Mouse (Mus musculus): ENCODE measurements around the gene Arid4a. TPM values are rescaled to one million over a fixed set of nuclear protein-coding genes. Genes with fewer than 3 reads are reported as not detected.

Arid4a gene
- polyA plus RNA-seq, 1 experiment from 2014 or later = 22.4 TPM

DNA sequence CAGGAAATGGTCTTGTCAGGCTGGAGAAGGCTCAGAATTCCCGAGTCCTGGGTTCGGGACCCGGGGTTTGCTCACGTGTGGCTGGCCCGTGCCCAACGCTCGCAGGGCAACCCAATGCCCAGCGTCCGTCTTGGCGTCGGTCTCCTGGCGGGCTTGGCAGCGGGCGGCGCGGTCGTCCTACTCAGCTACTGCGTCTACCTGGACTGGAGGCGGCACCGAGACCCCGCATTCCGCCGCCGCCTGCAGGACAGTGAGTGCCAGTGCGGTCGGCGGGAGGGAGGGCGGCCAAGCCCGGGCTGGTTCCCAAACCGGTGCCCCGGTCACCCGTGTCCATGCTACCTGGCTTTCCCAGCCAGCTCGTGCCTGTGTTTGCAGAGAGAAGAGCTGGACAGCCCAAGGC lies 95.5 kb downstream of the Arid4a start, which contains the start of gene Tomm20l:
Gene Tomm20l (plus strand): TSS at position 98 of the 400 bp plus-strand sequence.
- peak within 1 kb of the TSS; percentile 28; the same call in 1 of the 2 replicates for H3K9ac ChIP-seq (ENCODE audit: low read length)
- peak; percentile 66 for DNase-seq (ENCODE audit: low spot score)
- peak; percentile 56; the same call in 1 of the 2 replicates for ATAC-seq (ENCODE audit: low FRiP score, low TSS enrichment)

DNA sequence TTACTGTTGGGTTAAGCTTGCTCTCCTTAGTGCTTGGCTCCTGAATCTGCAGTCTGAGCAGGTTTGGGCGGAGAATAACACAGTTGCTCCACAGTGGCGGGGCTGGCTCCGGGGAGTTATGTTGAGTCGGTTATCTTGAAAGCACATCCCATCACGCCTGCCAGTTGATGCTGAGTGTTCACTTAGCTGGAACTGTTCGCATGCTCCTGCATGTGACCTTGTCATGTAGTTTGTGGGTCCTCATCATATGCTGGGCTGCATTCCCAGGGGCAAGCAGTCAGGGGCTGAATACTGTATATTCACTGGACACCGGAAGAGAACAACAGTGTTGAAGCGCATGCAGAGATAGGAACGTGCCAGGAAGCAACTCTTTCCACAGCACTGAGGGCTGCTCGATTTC lies 97.3 kb downstream of the Arid4a start:
- Histone ChIP-seq H3K4me1 (replicated peaks; ENCODE audit: control insufficient read depth, insufficient read depth) (0 out of 2 replicates have a peak, but pooled peaks cover 3% of the 10 kb centered on the region), H3K9me3 (ENCODE audit: control insufficient read depth, low read length) (no peaks in the 10 kb centered on the region), H3K27me3 (ENCODE audit: control insufficient read depth, insufficient read depth, low read length) (no peaks in the 10 kb centered on the region), H3K4me2 (replicated peaks; ENCODE audit: low read depth) (no peak overlapping the region), H3K27ac (replicated peaks) (no peak overlapping the region), H3K36me3 (ENCODE audit: control insufficient read depth, insufficient read depth, low read length) (no peaks in the 10 kb centered on the region), H3K4me3 (ENCODE audit: low read depth, low read length) (no peak overlapping the region), H3K9ac (ENCODE audit: low read length) (no peak overlapping the region)
- TF ChIP-seq CTCF (IDR thresholded peaks at IDR 0.05; ENCODE audit: low read depth) = no peak
- TF ChIP-seq EP300 (optimal IDR thresholded peaks at IDR 0.05) = no peak
- 72% methylated on average over 10 of the region's 10 CpGs for WGBS
- no peak for DNase-seq (ENCODE audit: low spot score)
- ATAC-seq (ENCODE audit: low FRiP score, low TSS enrichment) = no peak

More for the DNA sequence above, 95.5 kb downstream of the Arid4a start, which contains the start of gene Tomm20l:
- no peak within 1 kb of the TSS for H3K27ac ChIP-seq (replicated peaks)
- 8% methylated on average over 28 of the region's 33 CpGs for WGBS
- peak within 1 kb of the TSS; percentile 52 for H3K4me2 ChIP-seq (replicated peaks; ENCODE audit: low read depth)
- H3K27me3 ChIP-seq (ENCODE audit: control insufficient read depth, insufficient read depth, low read length) = no peaks in the 10 kb centered on the region
- no peaks in the 10 kb centered on the region for H3K9me3 ChIP-seq (ENCODE audit: control insufficient read depth, low read length)
- H3K36me3 ChIP-seq (ENCODE audit: control insufficient read depth, insufficient read depth, low read length) = no peaks in the 10 kb centered on the region
- TF ChIP-seq CTCF (IDR thresholded peaks at IDR 0.05; ENCODE audit: low read depth) (peak; percentile 62), EP300 (optimal IDR thresholded peaks at IDR 0.05) (no peak)
- 0 out of 2 replicates have a peak, but pooled peaks cover 3% of the 10 kb centered on the region for H3K4me1 ChIP-seq (replicated peaks; ENCODE audit: control insufficient read depth, insufficient read depth)
- H3K4me3 ChIP-seq (ENCODE audit: low read depth, low read length) = peak within 1 kb of the TSS; percentile 23

DNA sequence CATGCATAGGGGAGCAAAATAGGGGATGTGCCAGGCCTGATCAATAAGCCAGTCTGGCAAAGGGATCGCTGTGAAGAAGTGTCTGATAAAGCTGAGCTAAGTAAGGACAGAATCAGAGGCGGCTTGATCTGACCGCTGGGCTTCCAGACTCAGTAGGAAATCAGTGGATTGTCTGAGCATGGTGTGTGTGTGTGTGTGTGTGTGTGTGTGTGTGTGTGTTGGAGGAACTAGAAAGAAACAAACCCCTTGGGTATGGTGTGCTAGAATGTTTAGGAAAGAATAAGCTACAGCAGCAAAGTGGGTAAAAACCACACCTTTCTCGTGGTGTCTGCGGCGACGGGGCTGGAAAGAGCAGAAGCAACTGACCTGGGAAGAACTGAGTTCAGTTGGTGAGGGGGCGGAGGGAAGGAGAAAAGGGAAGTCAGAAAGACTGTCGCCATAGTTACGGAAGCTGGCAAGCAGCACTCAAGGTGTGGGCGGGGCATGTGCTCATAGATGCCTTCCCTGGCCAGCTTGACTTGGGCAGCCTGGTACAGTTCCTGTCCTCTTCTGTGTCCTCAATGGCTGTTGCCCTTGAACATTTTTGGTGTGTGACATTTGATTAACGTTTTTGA lies 98.0 kb downstream of the Arid4a start:
- no peak for TF ChIP-seq EP300 (optimal IDR thresholded peaks at IDR 0.05)
- no peak for TF ChIP-seq CTCF (IDR thresholded peaks at IDR 0.05; ENCODE audit: low read depth)
- Histone ChIP-seq H3K4me1 (replicated peaks; ENCODE audit: control insufficient read depth, insufficient read depth) (0 out of 2 replicates have a peak, but pooled peaks cover 3% of the 10 kb centered on the region), H3K36me3 (ENCODE audit: control insufficient read depth, insufficient read depth, low read length) (no peaks in the 10 kb centered on the region), H3K27me3 (ENCODE audit: control insufficient read depth, insufficient read depth, low read length) (no peaks in the 10 kb centered on the region), H3K4me3 (ENCODE audit: low read depth, low read length) (no peak overlapping the region), H3K27ac (replicated peaks) (no peak overlapping the region), H3K9ac (ENCODE audit: low read length) (no peak overlapping the region), H3K4me2 (replicated peaks; ENCODE audit: low read depth) (no peak overlapping the region), H3K9me3 (ENCODE audit: control insufficient read depth, low read length) (no peaks in the 10 kb centered on the region)
- WGBS = 28% methylated on average over 12 of the region's 12 CpGs
- peak; percentile 49 for DNase-seq (ENCODE audit: low spot score)
- ATAC-seq (ENCODE audit: low FRiP score, low TSS enrichment) = no peak

- H3K9me3 ChIP-seq (ENCODE audit: control insufficient read depth, low read length) = no peaks in the 10 kb centered on the region
- WGBS = 81% methylated on average over 5 of the region's 5 CpGs
- no peaks in the 10 kb centered on the region for H3K36me3 ChIP-seq (ENCODE audit: control insufficient read depth, insufficient read depth, low read length)
- DNase-seq (ENCODE audit: low spot score) (no peak), ATAC-seq (ENCODE audit: low FRiP score, low TSS enrichment) (no peak)
- H3K9ac ChIP-seq (ENCODE audit: low read length) = no peak overlapping the region
- no peak overlapping the region for H3K27ac ChIP-seq (replicated peaks)
- H3K4me1 ChIP-seq (replicated peaks; ENCODE audit: control insufficient read depth, insufficient read depth) = no peaks in the 10 kb centered on the region
- no peak overlapping the region for H3K4me3 ChIP-seq (ENCODE audit: low read depth, low read length)
- H3K27me3 ChIP-seq (ENCODE audit: control insufficient read depth, insufficient read depth, low read length) = no peaks in the 10 kb centered on the region
- TF ChIP-seq CTCF (IDR thresholded peaks at IDR 0.05; ENCODE audit: low read depth) (no peak), EP300 (optimal IDR thresholded peaks at IDR 0.05) (no peak)
- no peak overlapping the region for H3K4me2 ChIP-seq (replicated peaks; ENCODE audit: low read depth)
Measured at GRCm38 (mm10) chr12:71116411-71116810, 100.6 kb downstream of the Arid4a start.

DNA sequence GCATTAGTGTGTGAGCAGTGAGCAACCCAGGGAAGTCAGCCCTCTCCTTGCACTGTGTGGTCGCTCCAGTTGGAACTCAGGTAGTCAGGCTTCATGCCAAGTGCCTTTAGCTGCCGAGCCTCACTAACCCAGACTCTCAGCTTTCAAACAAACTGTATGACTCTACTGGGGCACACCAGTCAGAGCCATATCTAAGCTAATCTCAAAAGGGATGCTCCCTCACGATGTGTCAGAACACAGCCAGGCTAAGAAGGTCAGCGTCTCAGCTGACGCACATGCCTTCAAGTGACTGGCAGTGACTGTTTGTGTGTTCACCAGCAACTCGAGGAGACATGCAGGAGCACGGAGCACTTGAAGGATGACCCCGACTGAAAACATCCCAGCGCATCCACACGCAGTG lies 106.9 kb downstream of the Arid4a start:
- H3K9ac ChIP-seq (ENCODE audit: low read length) = no peak overlapping the region
- WGBS = 82% methylated on average over 10 of the region's 10 CpGs
- ATAC-seq (ENCODE audit: low FRiP score, low TSS enrichment) (no peak), DNase-seq (ENCODE audit: low spot score) (no peak)
- H3K27ac ChIP-seq (replicated peaks) = no peak overlapping the region
- no peaks in the 10 kb centered on the region for H3K27me3 ChIP-seq (ENCODE audit: control insufficient read depth, insufficient read depth, low read length)
- no peaks in the 10 kb centered on the region for H3K4me1 ChIP-seq (replicated peaks; ENCODE audit: control insufficient read depth, insufficient read depth)
- no peaks in the 10 kb centered on the region for H3K9me3 ChIP-seq (ENCODE audit: control insufficient read depth, low read length)
- no peak overlapping the region for H3K4me2 ChIP-seq (replicated peaks; ENCODE audit: low read depth)
- peaks cover 12% of the 10 kb centered on the region for H3K36me3 ChIP-seq (ENCODE audit: control insufficient read depth, insufficient read depth, low read length)
- TF ChIP-seq EP300 (optimal IDR thresholded peaks at IDR 0.05) = no peak
- TF ChIP-seq CTCF (IDR thresholded peaks at IDR 0.05; ENCODE audit: low read depth) = no peak
- no peak overlapping the region for H3K4me3 ChIP-seq (ENCODE audit: low read depth, low read length)

DNA sequence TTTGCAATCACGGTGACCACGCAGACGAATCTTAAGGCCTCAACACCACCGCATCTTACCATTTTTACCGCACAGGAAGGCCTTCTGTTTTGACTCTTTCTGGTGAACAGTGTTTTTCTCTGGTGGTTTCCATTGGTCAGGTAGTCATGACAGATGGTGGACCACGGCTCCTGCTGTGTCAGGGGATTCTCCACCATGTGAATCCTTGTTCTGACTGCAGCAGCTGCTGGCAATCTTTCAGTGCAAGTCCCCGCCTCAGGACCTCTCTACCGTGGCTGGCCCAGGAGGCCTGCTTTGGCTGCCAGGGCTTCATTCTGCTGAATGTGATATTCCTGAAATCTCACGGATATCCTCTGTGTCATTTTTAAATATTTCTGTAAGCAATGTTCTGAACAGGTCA lies 107.5 kb downstream of the Arid4a start:
- no peak for ATAC-seq (ENCODE audit: low FRiP score, low TSS enrichment)
- Histone ChIP-seq H3K9ac (ENCODE audit: low read length) (no peak overlapping the region), H3K4me3 (ENCODE audit: low read depth, low read length) (no peak overlapping the region), H3K36me3 (ENCODE audit: control insufficient read depth, insufficient read depth, low read length) (peaks cover 12% of the 10 kb centered on the region), H3K9me3 (ENCODE audit: control insufficient read depth, low read length) (no peaks in the 10 kb centered on the region), H3K4me2 (replicated peaks; ENCODE audit: low read depth) (no peak overlapping the region), H3K27ac (replicated peaks) (no peak overlapping the region), H3K4me1 (replicated peaks; ENCODE audit: control insufficient read depth, insufficient read depth) (no peaks in the 10 kb centered on the region), H3K27me3 (ENCODE audit: control insufficient read depth, insufficient read depth, low read length) (no peaks in the 10 kb centered on the region)
- no peak for DNase-seq (ENCODE audit: low spot score)
- no peak for TF ChIP-seq EP300 (optimal IDR thresholded peaks at IDR 0.05)
- no peak for TF ChIP-seq CTCF (IDR thresholded peaks at IDR 0.05; ENCODE audit: low read depth)
- WGBS = 89% methylated on average over 9 of the region's 9 CpGs

All from stomach, postnatal 0 days (tissue).